Mouse (Mus musculus) kidney, adult 2 months (tissue): ENCODE measurements around the gene Dnase1.

ENCODE experiments used
- CTCF ChIP-seq: fragments of 200-500 bp; conservative IDR thresholded peaks from 2 replicates; pipeline ENCODE4 v1.5.1; 2011; ENCODE audit warnings: low read depth, mild to moderate bottlenecking, control low read depth, low read length, moderate library complexity, mixed read lengths; ENCODE audit not compliant: insufficient read depth, insufficient read length
- POLR2A ChIP-seq: fragments of 200-500 bp; IDR thresholded peaks from one replicate; pipeline ENCODE4 v1.6.1; 2011; ENCODE audit warnings: low read depth, low read length, control low read depth

GRCm38 (mm10) chr16:4034476-4034875, 2.3 kb upstream of the Dnase1 start:
- TF ChIP-seq CTCF: no peak
- TF ChIP-seq POLR2A: no peak
